Mouse (Mus musculus): ENCODE measurements around the gene Slc5a3. TPM values are rescaled to one million over a fixed set of nuclear protein-coding genes. Genes with fewer than 3 reads are reported as not detected.

Slc5a3 gene
- polyA plus RNA-seq, 1 experiment from 2014 or later = 12.9 TPM

Other genes starting within 250 kb of the Slc5a3 start
- gene Mrps6, start 52 bp upstream of the Slc5a3 start, polyA plus RNA-seq (2014; fragmentation: Nextera tagmentation; extraction: Ambion mirVana) = 116 and 117 TPM in 2 replicates
- 0.17 and 0.25 TPM in 2 replicates for gene Gm49711, start within 50 bp of the Slc5a3 start, polyA plus RNA-seq (2014; fragmentation: Nextera tagmentation; extraction: Ambion mirVana)
- gene Kcne2, start 234.1 kb downstream of the Slc5a3 start, polyA plus RNA-seq (2014; fragmentation: Nextera tagmentation; extraction: Ambion mirVana) = 0.45 TPM in 1 of 2 replicates, not detected in the other
- gene Smim11, start 243.0 kb downstream of the Slc5a3 start, polyA plus RNA-seq (2014; fragmentation: Nextera tagmentation; extraction: Ambion mirVana) = 115 and 123 TPM in 2 replicates

Measured in forebrain, embryonic 11.5 days (tissue).